Mouse (Mus musculus): ENCODE measurements around the gene Zswim4. TPM values are rescaled to one million over a fixed set of nuclear protein-coding genes. Genes with fewer than 3 reads are reported as not detected.

Gene Zswim4
- polyA plus RNA-seq, 1 experiment from 2014 or later = 37.1 TPM

GRCm38 (mm10) chr8:84192023-84192422 is 44.8 kb downstream of the Zswim4 start:
- H3K4me3 ChIP-seq (ENCODE audit: low read depth, low read length) = no peak overlapping the region
- no peak for ATAC-seq (replicated peaks; ENCODE audit: low FRiP score)

GRCm38 (mm10) chr8:84190191-84190867 is 46.5 kb downstream of the Zswim4 start:
- Histone ChIP-seq H3K36me3 (ENCODE audit: control insufficient read depth, insufficient read depth, low read length) (no peaks in the 10 kb centered on the region), H3K4me2 (ENCODE audit: low read depth, low read length, severe bottlenecking) (no peak overlapping the region), H3K9ac (ENCODE audit: low read length) (no peak overlapping the region), H3K9me3 (ENCODE audit: control insufficient read depth, low read length) (no peaks in the 10 kb centered on the region), H3K27ac (ENCODE audit: low read depth, low read length) (no peak overlapping the region), H3K27me3 (ENCODE audit: control insufficient read depth, insufficient read depth, low read length) (no peaks in the 10 kb centered on the region), H3K4me1 (replicated peaks; ENCODE audit: control insufficient read depth, insufficient read depth, low read length) (peaks cover 17% of the 10 kb centered on the region), H3K4me3 (ENCODE audit: low read depth, low read length) (no peak overlapping the region)
- WGBS = 96% methylated on average over 7 of the region's 7 CpGs
- ATAC-seq (replicated peaks; ENCODE audit: low FRiP score) = no peak
- no peak for DNase-seq (ENCODE audit: low spot score)

More at GRCm38 (mm10) chr8:84192023-84192422, 44.8 kb downstream of the Zswim4 start:
- DNase-seq (ENCODE audit: low spot score) = peak; percentile 64
- Histone ChIP-seq H3K4me2 (ENCODE audit: low read depth, low read length, severe bottlenecking) (peak overlapping the region; percentile 35), H3K9me3 (ENCODE audit: control insufficient read depth, low read length) (no peaks in the 10 kb centered on the region), H3K36me3 (ENCODE audit: control insufficient read depth, insufficient read depth, low read length) (no peaks in the 10 kb centered on the region), H3K27ac (ENCODE audit: low read depth, low read length) (peak overlapping the region; percentile 34), H3K4me1 (replicated peaks; ENCODE audit: control insufficient read depth, insufficient read depth, low read length) (peaks cover 12% of the 10 kb centered on the region), H3K9ac (ENCODE audit: low read length) (peak overlapping the region; percentile 27), H3K27me3 (ENCODE audit: control insufficient read depth, insufficient read depth, low read length) (no peaks in the 10 kb centered on the region)
- 48% methylated on average over 13 of the region's 13 CpGs for WGBS

GRCm38 (mm10) chr8:84189603-84190002 is 47.3 kb downstream of the Zswim4 start:
- Histone ChIP-seq H3K27me3 (ENCODE audit: control insufficient read depth, insufficient read depth, low read length) (no peaks in the 10 kb centered on the region), H3K4me2 (ENCODE audit: low read depth, low read length, severe bottlenecking) (no peak overlapping the region), H3K4me3 (ENCODE audit: low read depth, low read length) (no peak overlapping the region), H3K27ac (ENCODE audit: low read depth, low read length) (no peak overlapping the region), H3K36me3 (ENCODE audit: control insufficient read depth, insufficient read depth, low read length) (no peaks in the 10 kb centered on the region), H3K9ac (ENCODE audit: low read length) (no peak overlapping the region), H3K4me1 (replicated peaks; ENCODE audit: control insufficient read depth, insufficient read depth, low read length) (peaks cover 17% of the 10 kb centered on the region), H3K9me3 (ENCODE audit: control insufficient read depth, low read length) (no peaks in the 10 kb centered on the region)
- no peak for ATAC-seq (replicated peaks; ENCODE audit: low FRiP score)
- WGBS = 59% methylated on average over 4 of the region's 4 CpGs
- no peak for DNase-seq (ENCODE audit: low spot score)

GRCm38 (mm10) chr8:84188671-84189070 is 48.2 kb downstream of the Zswim4 start:
- Histone ChIP-seq H3K4me1 (replicated peaks; ENCODE audit: control insufficient read depth, insufficient read depth, low read length) (peaks cover 17% of the 10 kb centered on the region), H3K4me2 (ENCODE audit: low read depth, low read length, severe bottlenecking) (no peak overlapping the region), H3K9ac (ENCODE audit: low read length) (no peak overlapping the region; the same call in 1 of the 2 replicates), H3K9me3 (ENCODE audit: control insufficient read depth, low read length) (no peaks in the 10 kb centered on the region), H3K36me3 (ENCODE audit: control insufficient read depth, insufficient read depth, low read length) (no peaks in the 10 kb centered on the region), H3K4me3 (ENCODE audit: low read depth, low read length) (no peak overlapping the region), H3K27me3 (ENCODE audit: control insufficient read depth, insufficient read depth, low read length) (no peaks in the 10 kb centered on the region), H3K27ac (ENCODE audit: low read depth, low read length) (no peak overlapping the region)
- 87% methylated on average over 10 of the region's 10 CpGs for WGBS
- no peak for DNase-seq (ENCODE audit: low spot score)
- no peak for ATAC-seq (replicated peaks; ENCODE audit: low FRiP score)

- 6% methylated on average over 21 of the region's 21 CpGs for WGBS
- Histone ChIP-seq H3K27me3 (ENCODE audit: control insufficient read depth, insufficient read depth, low read length) (no peaks in the 10 kb centered on the region), H3K27ac (ENCODE audit: low read depth, low read length) (no peak overlapping the region), H3K9ac (ENCODE audit: low read length) (peak overlapping the region; percentile 48), H3K4me3 (ENCODE audit: low read depth, low read length) (peak overlapping the region; percentile 26), H3K36me3 (ENCODE audit: control insufficient read depth, insufficient read depth, low read length) (no peaks in the 10 kb centered on the region), H3K4me1 (replicated peaks; ENCODE audit: control insufficient read depth, insufficient read depth, low read length) (peaks cover 12% of the 10 kb centered on the region), H3K4me2 (ENCODE audit: low read depth, low read length, severe bottlenecking) (peak overlapping the region; percentile 68), H3K9me3 (ENCODE audit: control insufficient read depth, low read length) (no peaks in the 10 kb centered on the region)
- peak; percentile 85 for DNase-seq (ENCODE audit: low spot score)
- ATAC-seq (replicated peaks; ENCODE audit: low FRiP score) = 0 out of 2 replicates have a peak, but pooled peaks have one; percentile 17
Observed at GRCm38 (mm10) chr8:84187065-84187755, 49.6 kb downstream of the Zswim4 start.

GRCm38 (mm10) chr8:84186547-84186946 is 50.3 kb downstream of the Zswim4 start:
- no peak overlapping the region for H3K27ac ChIP-seq (ENCODE audit: low read depth, low read length)
- no peaks in the 10 kb centered on the region for H3K36me3 ChIP-seq (ENCODE audit: control insufficient read depth, insufficient read depth, low read length)
- peak overlapping the region; percentile 26 for H3K4me3 ChIP-seq (ENCODE audit: low read depth, low read length)
- H3K9ac ChIP-seq (ENCODE audit: low read length) = peak overlapping the region; percentile 48
- WGBS = under 1% methylated on average over 12 of the region's 12 CpGs
- no peaks in the 10 kb centered on the region for H3K9me3 ChIP-seq (ENCODE audit: control insufficient read depth, low read length)
- H3K4me2 ChIP-seq (ENCODE audit: low read depth, low read length, severe bottlenecking) = peak overlapping the region; percentile 68
- 0 out of 2 replicates have a peak, but pooled peaks have one; percentile 16 for ATAC-seq (replicated peaks; ENCODE audit: low FRiP score)
- H3K27me3 ChIP-seq (ENCODE audit: control insufficient read depth, insufficient read depth, low read length) = no peaks in the 10 kb centered on the region
- H3K4me1 ChIP-seq (replicated peaks; ENCODE audit: control insufficient read depth, insufficient read depth, low read length) = peaks cover 6% of the 10 kb centered on the region
- DNase-seq (ENCODE audit: low spot score) = peak; percentile 78

- Histone ChIP-seq H3K36me3 (ENCODE audit: control insufficient read depth, insufficient read depth, low read length) (no peaks in the 10 kb centered on the region), H3K4me3 (ENCODE audit: low read depth, low read length) (peak within 1 kb of the TSS; percentile 82), H3K27me3 (ENCODE audit: control insufficient read depth, insufficient read depth, low read length) (no peaks in the 10 kb centered on the region), H3K9ac (ENCODE audit: low read length) (peak within 1 kb of the TSS; percentile 100), H3K9me3 (ENCODE audit: control insufficient read depth, low read length) (no peaks in the 10 kb centered on the region), H3K4me1 (replicated peaks; ENCODE audit: control insufficient read depth, insufficient read depth, low read length) (peaks cover 19% of the 10 kb centered on the region), H3K27ac (ENCODE audit: low read depth, low read length) (peak within 1 kb of the TSS; percentile 83), H3K4me2 (ENCODE audit: low read depth, low read length, severe bottlenecking) (peak within 1 kb of the TSS; percentile 67)
- WGBS = 92% methylated on average over 7 of the region's 7 CpGs
- DNase-seq (ENCODE audit: low spot score) (no peak), ATAC-seq (replicated peaks; ENCODE audit: low FRiP score) (no peak)
Observed at GRCm38 (mm10) chr8:84185117-84185516, 51.7 kb downstream of the Zswim4 start, which contains the start of gene Nanos3. Nanos3 (minus strand) TSS chr8:84185217.

GRCm38 (mm10) chr8:84184085-84185043 is 52.5 kb downstream of the Zswim4 start:
- Histone ChIP-seq H3K4me2 (ENCODE audit: low read depth, low read length, severe bottlenecking) (peak overlapping the region; percentile 67), H3K9ac (ENCODE audit: low read length) (peak overlapping the region; percentile 100), H3K9me3 (ENCODE audit: control insufficient read depth, low read length) (no peaks in the 10 kb centered on the region), H3K27ac (ENCODE audit: low read depth, low read length) (peak overlapping the region; percentile 83), H3K4me1 (replicated peaks; ENCODE audit: control insufficient read depth, insufficient read depth, low read length) (peaks cover 25% of the 10 kb centered on the region), H3K4me3 (ENCODE audit: low read depth, low read length) (peak overlapping the region; percentile 82), H3K36me3 (ENCODE audit: control insufficient read depth, insufficient read depth, low read length) (no peaks in the 10 kb centered on the region), H3K27me3 (ENCODE audit: control insufficient read depth, insufficient read depth, low read length) (no peaks in the 10 kb centered on the region)
- WGBS = 20% methylated on average over 21 of the region's 21 CpGs
- ATAC-seq (replicated peaks; ENCODE audit: low FRiP score) = no peak; the same call in 1 of the 2 replicates
- no peak for DNase-seq (ENCODE audit: low spot score)
